Mouse (Mus musculus) mouse trophoblast stem cell (cell line): ENCODE data around the gene Olfr1025-ps1.

Experiments
- in situ Hi-C, 2 experiments: fragments of 300-500 bp; cut with MseI, MboI; formaldehyde crosslinking; loops; 2 replicates in 1 of 2; 3 replicates in 1 of 2; pipeline ENCODE4 v1.15.1; 2025

Gene Olfr1025-ps1

GRCm38 (mm10) chr2:85914893-85915292 lies at the start of gene Olfr1025-ps1:
Gene Olfr1025-ps1 (plus strand): TSS chr2:85915193.
- in situ Hi-C loops: no loop called here

DNA sequence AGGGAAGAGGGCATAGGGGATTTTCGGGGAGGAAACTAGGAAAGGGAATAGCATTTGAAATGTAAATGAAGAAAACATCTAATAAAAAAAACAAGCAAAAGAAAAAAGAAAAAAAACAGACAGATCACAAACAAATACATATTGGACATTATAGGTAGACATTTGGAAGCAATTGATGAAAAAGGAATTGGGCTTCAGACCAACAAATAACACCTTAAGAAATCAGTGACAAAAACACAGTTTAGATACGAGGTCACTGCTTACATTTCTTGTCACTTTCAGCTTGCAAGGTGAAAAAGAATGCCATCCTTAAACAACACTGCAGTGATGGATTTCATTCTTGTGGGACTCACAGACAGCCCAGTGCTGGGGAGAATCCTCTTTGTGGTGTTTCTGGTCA lies 46.7 kb upstream of the Olfr1025-ps1 start, which contains the start of gene Olfr1022:
Gene Olfr1022, plus strand, starts transcription at position 301 of the 400 bp plus-strand sequence.
- in situ Hi-C loops: no loop called here

DNA sequence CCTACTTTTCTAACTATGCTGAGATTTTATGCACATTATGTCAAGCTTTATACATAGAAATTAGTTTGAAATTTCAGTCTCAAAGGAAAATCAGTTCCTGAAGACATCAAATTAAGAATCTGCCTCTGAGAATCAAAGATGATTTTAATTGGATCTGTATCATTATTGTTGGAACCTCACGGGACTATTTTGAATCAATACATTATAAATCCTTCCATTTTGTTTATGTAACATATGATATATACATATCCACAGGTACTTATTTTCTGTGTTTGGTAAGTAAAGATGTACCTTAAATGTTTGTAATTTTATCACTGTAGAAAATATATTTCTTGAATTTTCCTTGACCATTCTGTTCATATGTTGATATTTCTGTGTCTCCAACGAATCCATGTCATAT lies 29.7 kb upstream of the Olfr1025-ps1 start, which contains the start of gene Olfr1023:
Gene Olfr1023, plus strand, starts transcription at position 301 of the 400 bp plus-strand sequence.
- in situ Hi-C loops: no loop called here

- in situ Hi-C loops: no loop called here
Observed at GRCm38 (mm10) chr2:85904952-85905351, 10.0 kb upstream of the Olfr1025-ps1 start, which contains the start of gene Olfr1024. Gene Olfr1024 (minus strand): TSS chr2:85905052.

GRCm38 (mm10) chr2:85913197-85913596 lies 1.8 kb upstream of the Olfr1025-ps1 start:
- in situ Hi-C loops: no loop called here

- in situ Hi-C loops: no loop called here
Observed at GRCm38 (mm10) chr2:85921258-85921657, 6.3 kb downstream of the Olfr1025-ps1 start, which contains the start of gene Olfr1026. Gene Olfr1026 (plus strand): TSS chr2:85921558.

- in situ Hi-C loops: no loop called here
Observed at GRCm38 (mm10) chr2:85950137-85950536, 35.1 kb downstream of the Olfr1025-ps1 start, which contains the start of gene Olfr1028. Gene Olfr1028 (plus strand): TSS chr2:85950437.
